Mouse (Mus musculus) fibroblast of lung, adult 2 months (primary cell): ENCODE data around the gene Arid3a.

Experiments used
- DNase-seq: peaks from one replicate; pipeline ENCODE4 v3.0.0-alpha.2; 2011; ENCODE audit warnings: low read depth

The Arid3a gene

GRCm38 (mm10) chr10:79927324-79928029, 634 bp downstream of the Arid3a start:
- DNase-seq = no peak

GRCm38 (mm10) chr10:79928030-79928694, 1.3 kb downstream of the Arid3a start:
- no peak for DNase-seq

GRCm38 (mm10) chr10:79928907-79929701, 2.3 kb downstream of the Arid3a start:
- no peak for DNase-seq

- DNase-seq = no peak
Observed at GRCm38 (mm10) chr10:79929967-79930825, 3.4 kb downstream of the Arid3a start.

GRCm38 (mm10) chr10:79930826-79931186, 4.0 kb downstream of the Arid3a start:
- DNase-seq = no peak

GRCm38 (mm10) chr10:79931797-79932196, 5.0 kb downstream of the Arid3a start:
- no peak for DNase-seq

GRCm38 (mm10) chr10:79932736-79933135, 5.9 kb downstream of the Arid3a start:
- peak; percentile 59 for DNase-seq

GRCm38 (mm10) chr10:79933145-79933679, 6.4 kb downstream of the Arid3a start:
- no peak for DNase-seq

- DNase-seq = no peak
Observed at GRCm38 (mm10) chr10:79933861-79934260, 7.0 kb downstream of the Arid3a start.

GRCm38 (mm10) chr10:79934272-79934721, 7.5 kb downstream of the Arid3a start:
- DNase-seq = peak; percentile 89

- DNase-seq = no peak
Observed at GRCm38 (mm10) chr10:79934794-79935569, 8.1 kb downstream of the Arid3a start.

GRCm38 (mm10) chr10:79936284-79936910, 9.6 kb downstream of the Arid3a start:
- no peak for DNase-seq

- no peak for DNase-seq
Observed at GRCm38 (mm10) chr10:79936911-79937441, 10.1 kb downstream of the Arid3a start.

GRCm38 (mm10) chr10:79937775-79938526, 11.1 kb downstream of the Arid3a start:
- no peak for DNase-seq

GRCm38 (mm10) chr10:79940749-79941148, 13.9 kb downstream of the Arid3a start:
- DNase-seq = no peak

GRCm38 (mm10) chr10:79942988-79943387, 16.1 kb downstream of the Arid3a start:
- DNase-seq = no peak

GRCm38 (mm10) chr10:79943471-79943901, 16.6 kb downstream of the Arid3a start:
- DNase-seq = no peak

GRCm38 (mm10) chr10:79945507-79946234, 18.8 kb downstream of the Arid3a start:
- no peak for DNase-seq
